Mouse (Mus musculus): Measurements from ENCODE around the gene Slc4a4.

Gene Slc4a4

DNA sequence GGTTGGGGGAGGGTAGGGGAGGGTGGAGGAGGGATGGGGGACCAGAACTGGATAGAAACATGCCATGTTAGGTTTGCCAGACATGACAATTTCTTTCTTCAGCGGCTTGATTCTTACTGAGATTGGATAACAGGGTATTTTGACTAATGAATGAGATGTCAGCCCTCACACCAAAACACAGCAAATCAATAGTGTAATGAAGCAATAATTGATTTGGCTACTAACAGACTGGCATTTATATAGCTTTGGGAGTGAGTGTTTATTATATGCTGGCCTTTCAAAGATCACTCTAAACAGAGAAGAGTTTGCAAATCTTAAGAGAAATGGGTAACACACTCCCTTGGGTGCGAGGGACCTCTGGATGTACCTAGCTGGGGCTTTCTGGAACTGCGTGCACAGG, 30.6 kb downstream of the Slc4a4 start:
- DNase-seq (ENCODE audit: low spot score), result no peak

GRCm38 (mm10) chr5:88917630-88918029, 31.0 kb downstream of the Slc4a4 start:
- DNase-seq (ENCODE audit: low spot score), result no peak

DNA sequence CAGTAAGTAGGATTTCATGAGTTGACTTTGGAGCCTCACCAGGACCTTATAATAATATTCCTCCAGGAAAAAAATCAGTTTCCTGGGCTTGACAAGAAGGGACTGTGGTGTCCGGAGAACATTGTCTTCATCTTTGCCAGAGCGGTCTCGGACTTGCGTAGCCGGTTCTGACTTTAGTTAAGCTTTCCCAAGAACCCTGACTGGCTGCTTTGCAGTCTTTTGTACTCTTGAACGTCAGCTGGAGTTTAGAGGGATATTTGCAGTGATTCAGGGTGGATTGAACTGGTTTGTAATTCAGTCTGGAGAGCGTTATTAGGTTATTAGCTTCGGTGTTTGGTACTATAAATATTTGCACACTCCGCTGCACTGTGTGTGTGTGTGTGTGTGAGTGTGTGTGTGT, 31.9 kb downstream of the Slc4a4 start:
- no peak for DNase-seq (ENCODE audit: low spot score)

DNA sequence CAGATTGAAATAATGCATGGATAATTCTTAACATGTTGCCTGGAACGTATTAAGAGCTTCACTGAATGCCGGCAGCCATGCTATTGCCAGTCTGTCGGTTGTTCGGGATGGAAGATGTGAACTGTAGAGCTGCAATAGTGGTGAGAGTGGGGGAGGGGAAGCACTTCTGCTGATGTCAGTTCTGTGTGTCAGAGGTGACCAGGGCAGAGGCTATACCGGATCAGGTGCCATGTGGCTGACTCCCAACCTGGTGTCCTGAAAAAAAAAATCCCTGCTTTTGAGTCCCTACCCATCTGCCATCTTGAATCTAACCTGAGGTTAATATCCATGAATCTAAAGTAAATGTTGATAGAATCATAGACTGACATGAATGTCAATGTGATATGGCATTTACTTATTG, 39.0 kb downstream of the Slc4a4 start:
- DNase-seq (ENCODE audit: low spot score), result no peak

- DNase-seq (ENCODE audit: low spot score), result peak; percentile 73
Observed at GRCm38 (mm10) chr5:88928201-88928916, 41.7 kb downstream of the Slc4a4 start.

- DNase-seq (ENCODE audit: low spot score), result peak; percentile 71
Observed at GRCm38 (mm10) chr5:88929392-88930094, 42.9 kb downstream of the Slc4a4 start.

DNA sequence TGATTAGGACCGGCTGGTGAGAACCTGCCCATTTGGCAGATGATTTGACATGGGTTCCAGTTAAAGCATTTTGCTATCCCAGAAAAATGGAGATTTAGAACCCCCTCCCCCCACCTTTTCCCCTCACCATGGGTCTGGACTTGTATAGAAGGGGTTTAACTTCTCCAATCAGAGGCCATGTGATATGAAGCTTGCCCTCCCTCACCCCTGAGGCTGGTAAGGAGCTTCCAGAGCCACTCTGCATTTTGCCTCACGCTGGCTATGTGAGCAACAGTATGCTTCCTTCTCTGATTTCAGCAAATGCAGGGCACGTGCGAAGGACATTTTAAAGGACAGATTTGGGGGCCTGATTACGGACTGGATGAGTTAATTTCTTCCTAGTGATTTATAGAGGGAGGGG, 43.5 kb downstream of the Slc4a4 start:
- DNase-seq (ENCODE audit: low spot score), result no peak

DNA sequence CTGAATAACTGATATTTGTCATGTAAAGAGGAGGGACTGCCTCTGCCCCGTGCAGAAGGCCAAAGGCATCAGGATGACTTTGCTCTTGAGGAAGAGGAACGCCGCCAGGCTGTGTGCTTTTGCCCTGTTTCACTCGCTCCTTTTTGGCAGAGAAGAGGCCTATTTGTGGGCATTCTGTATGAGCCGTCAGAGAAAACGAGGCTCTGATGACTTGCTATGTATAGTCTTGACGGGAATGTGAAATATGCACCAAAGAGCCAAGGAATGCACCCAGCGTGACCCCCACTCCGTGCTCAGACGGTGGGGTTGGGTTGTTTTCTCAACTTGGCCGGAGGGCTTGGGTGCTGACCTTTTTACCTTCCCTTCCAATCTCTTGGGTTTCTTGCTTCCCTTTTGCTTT, 44.0 kb downstream of the Slc4a4 start:
- peak; percentile 47 for DNase-seq (ENCODE audit: low spot score)

DNA sequence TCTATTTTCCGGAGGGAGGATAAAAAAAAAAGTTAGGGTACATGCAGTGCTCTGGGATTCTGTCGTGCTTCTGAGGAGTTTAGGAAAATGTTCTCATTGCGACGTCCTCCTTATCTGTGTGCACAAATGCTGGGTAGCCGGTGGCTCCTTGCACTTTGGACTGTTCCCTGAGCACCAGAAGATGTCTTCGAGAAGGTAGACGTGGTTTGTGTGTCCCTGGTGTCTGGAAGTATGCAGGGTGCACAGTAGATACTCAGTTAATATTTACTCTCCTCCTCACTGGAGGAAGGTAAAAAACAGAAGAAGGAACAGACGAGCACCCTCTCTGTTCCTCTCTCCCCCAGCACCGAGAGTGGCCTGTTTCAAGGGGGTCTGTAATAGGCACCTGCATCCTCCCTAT, 44.6 kb downstream of the Slc4a4 start:
- no peak for DNase-seq (ENCODE audit: low spot score)

DNA sequence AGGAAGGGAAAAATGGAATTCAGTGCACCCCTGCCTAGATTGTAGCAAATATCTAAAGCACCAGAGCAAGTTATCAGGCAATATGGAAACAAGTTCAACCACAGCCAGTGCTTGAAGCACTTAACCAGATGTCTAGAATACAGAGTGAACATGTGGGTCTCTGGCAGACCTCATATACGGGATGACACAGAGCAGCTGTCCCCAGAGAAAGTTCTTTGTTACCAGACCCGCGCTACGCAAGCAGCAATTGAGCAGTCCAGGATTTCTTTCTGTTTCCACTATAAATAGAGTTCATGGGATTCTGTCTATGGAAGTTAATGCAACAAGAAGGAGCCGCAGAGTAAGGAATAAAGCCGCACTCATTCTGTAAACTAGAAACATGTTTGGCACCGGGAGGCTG, 46.8 kb downstream of the Slc4a4 start:
- DNase-seq (ENCODE audit: low spot score), result no peak

GRCm38 (mm10) chr5:88933946-88934345, 47.3 kb downstream of the Slc4a4 start:
- no peak for DNase-seq (ENCODE audit: low spot score)

- no peak for DNase-seq (ENCODE audit: low spot score)
Observed at GRCm38 (mm10) chr5:88938208-88938607, 51.6 kb downstream of the Slc4a4 start.

GRCm38 (mm10) chr5:88939151-88939550, 52.5 kb downstream of the Slc4a4 start:
- peak; percentile 40 for DNase-seq (ENCODE audit: low spot score)

- no peak for DNase-seq (ENCODE audit: low spot score)
Observed at GRCm38 (mm10) chr5:88939782-88940181, 53.2 kb downstream of the Slc4a4 start.

DNA sequence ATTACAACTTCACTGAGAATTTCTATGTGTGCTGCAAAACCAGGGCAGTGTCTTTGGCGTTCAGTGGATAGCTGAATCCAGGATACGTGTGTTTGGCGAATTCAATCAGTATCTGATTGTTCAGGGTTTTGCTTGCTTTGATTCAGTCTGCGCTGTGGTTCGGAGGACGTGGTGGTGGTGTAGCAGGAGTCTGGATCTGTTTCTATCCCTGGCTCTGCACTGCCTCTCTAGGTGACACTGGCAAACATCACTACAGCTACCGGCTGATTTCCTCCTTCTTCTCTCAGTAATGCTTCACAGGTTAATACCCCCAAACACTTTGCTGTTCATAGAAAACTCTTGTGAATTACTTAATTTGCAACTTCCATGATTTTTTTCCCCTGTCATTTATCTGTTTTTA, 55.3 kb downstream of the Slc4a4 start:
- no peak for DNase-seq (ENCODE audit: low spot score)

GRCm38 (mm10) chr5:88945661-88946339, 59.2 kb downstream of the Slc4a4 start:
- DNase-seq (ENCODE audit: low spot score), result no peak

GRCm38 (mm10) chr5:88950337-88950736, 63.7 kb downstream of the Slc4a4 start:
- DNase-seq (ENCODE audit: low spot score), result no peak

GRCm38 (mm10) chr5:88952757-88953577, 66.3 kb downstream of the Slc4a4 start:
- no peak for DNase-seq (ENCODE audit: low spot score)

DNA sequence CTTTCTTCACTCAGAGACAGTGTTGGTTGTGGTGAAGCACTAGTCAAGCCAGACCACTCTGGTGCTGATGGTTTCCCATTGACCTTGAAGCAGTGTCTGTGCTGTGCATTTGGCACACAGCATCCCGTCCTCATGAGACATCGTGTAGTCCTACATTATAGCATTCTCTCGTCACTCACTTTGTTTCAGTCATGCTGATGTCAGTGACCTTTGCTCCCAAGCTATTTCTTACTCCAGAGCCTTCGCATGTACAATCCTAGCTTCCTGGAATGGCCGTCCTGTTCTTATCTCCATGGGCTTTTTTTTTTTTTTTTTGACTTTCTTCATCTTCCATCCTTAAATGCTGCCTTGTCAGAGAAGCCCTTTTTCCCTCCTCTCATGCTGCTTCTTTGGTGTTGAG, 71.1 kb downstream of the Slc4a4 start:
- DNase-seq (ENCODE audit: low spot score), result no peak

- no peak for DNase-seq (ENCODE audit: low spot score)
Observed at GRCm38 (mm10) chr5:88958966-88959365, 72.3 kb downstream of the Slc4a4 start.

GRCm38 (mm10) chr5:88959412-88959811, 72.8 kb downstream of the Slc4a4 start:
- no peak for DNase-seq (ENCODE audit: low spot score)
